Mouse (Mus musculus): ENCODE measurements around the gene Surf4.

- TF ChIP-seq POLR2A (IDR thresholded peaks at IDR 0.05; ENCODE audit: borderline replicate concordance, low read depth, low read length) (no peak), CTCF (IDR thresholded peaks at IDR 0.05; ENCODE audit: low read depth, low read length) (no peak)
Measured at GRCm38 (mm10) chr2:26878571-26878970, 55.2 kb downstream of the Surf4 start.

Measured in bone marrow macrophage, adult 2 months (primary cell).